Mouse (Mus musculus): Measurements from ENCODE around the gene Ubc.

The Ubc gene

GRCm38 (mm10) chr5:125351057-125351456, 38.9 kb downstream of the Ubc start:
- DNase-seq (ENCODE audit: low read depth, low spot score): no peak

GRCm38 (mm10) chr5:125349391-125349790, 40.6 kb downstream of the Ubc start:
- no peak for DNase-seq (ENCODE audit: low read depth, low spot score)

- DNase-seq (ENCODE audit: low read depth, low spot score): peak; percentile 56
Measured at GRCm38 (mm10) chr5:125348487-125348886, 41.5 kb downstream of the Ubc start.

- DNase-seq (ENCODE audit: low read depth, low spot score): no peak
Measured at GRCm38 (mm10) chr5:125348067-125348466, 41.9 kb downstream of the Ubc start.

- DNase-seq (ENCODE audit: low read depth, low spot score): no peak
Measured at GRCm38 (mm10) chr5:125344296-125344695, 45.7 kb downstream of the Ubc start.

GRCm38 (mm10) chr5:125341459-125342090, 48.4 kb downstream of the Ubc start:
- DNase-seq (ENCODE audit: low read depth, low spot score): no peak

GRCm38 (mm10) chr5:125340547-125341262, 49.3 kb downstream of the Ubc start, which contains the start of gene Scarb1:
Scarb1 (minus strand) TSS chr5:125341094.
- peak; percentile 82 for DNase-seq (ENCODE audit: low read depth, low spot score)

GRCm38 (mm10) chr5:125339851-125340531, 50.0 kb downstream of the Ubc start:
- peak; percentile 12 for DNase-seq (ENCODE audit: low read depth, low spot score)

GRCm38 (mm10) chr5:125339108-125339751, 50.8 kb downstream of the Ubc start:
- DNase-seq (ENCODE audit: low read depth, low spot score): peak; percentile 60

- DNase-seq (ENCODE audit: low read depth, low spot score): no peak
Measured at GRCm38 (mm10) chr5:125337526-125337925, 52.5 kb downstream of the Ubc start.

- DNase-seq (ENCODE audit: low read depth, low spot score): no peak
Measured at GRCm38 (mm10) chr5:125337012-125337411, 53.0 kb downstream of the Ubc start.

Data from CD4-positive helper T cell, adult 2 months (primary cell).